Mouse (Mus musculus) adrenal gland, postnatal 10 days (tissue): ENCODE data around the gene Psrc1. TPM values are rescaled to one million over a fixed set of nuclear protein-coding genes. Genes with fewer than 3 reads are reported as not detected.
A peak's percentile ranks its signal among the peaks of the same experiment; 100 is the strongest.

Experiments
- DNase-seq: peaks from one replicate; pipeline ENCODE4 v3.0.0; 2021; ENCODE audit warnings: mixed read lengths
- long read RNA-seq, 2 experiments: library from polyadenylated mRNA; stranded (forward); transcript quantifications; one replicate each; pipeline ENCODE4 v2.0.0; 2021
- total RNA-seq, 2 experiments: library from RNA; stranded (reverse); gene quantifications; 2 replicates each; pipeline ENCODE4 v1.2.3; 2021

The Psrc1 gene
- total RNA-seq: 1 to 10 TPM; 6.0 to 6.4 TPM
- long read RNA-seq, experiment 1, partial matches to known transcripts: 1 of 6 reads
- long read RNA-seq, experiment 1, other reads (novel, unspliced or antisense): 1 of 6 reads
- long read RNA-seq, experiment 2, partial matches to known transcripts: 1 of 4 reads
- long read RNA-seq, experiment 2, other reads (novel, unspliced or antisense): 0 of 4 reads

GRCm38 (mm10) chr3:108383485-108384354, at the start of gene Psrc1:
Psrc1 (plus strand) TSS chr3:108383839.
- DNase-seq: peak; percentile 94

GRCm38 (mm10) chr3:108336878-108337277, 46.8 kb upstream of the Psrc1 start:
- no peak for DNase-seq

GRCm38 (mm10) chr3:108341040-108341439, 42.6 kb upstream of the Psrc1 start:
- DNase-seq: no peak

GRCm38 (mm10) chr3:108342185-108342584, 41.5 kb upstream of the Psrc1 start:
- DNase-seq: no peak

- no peak for DNase-seq
These were observed 37.8 kb upstream of the Psrc1 start for GRCm38 (mm10) chr3:108345855-108346254.

GRCm38 (mm10) chr3:108348376-108348775, 35.3 kb upstream of the Psrc1 start:
- DNase-seq: no peak

GRCm38 (mm10) chr3:108355245-108355644, 28.4 kb upstream of the Psrc1 start:
- no peak for DNase-seq

- DNase-seq: no peak
These were observed 26.6 kb upstream of the Psrc1 start for GRCm38 (mm10) chr3:108357051-108357450.

- DNase-seq: no peak
These were observed 25.2 kb upstream of the Psrc1 start for GRCm38 (mm10) chr3:108358445-108358844.

GRCm38 (mm10) chr3:108360894-108361293, 22.7 kb upstream of the Psrc1 start:
- DNase-seq: no peak

GRCm38 (mm10) chr3:108363626-108364025, 20.0 kb upstream of the Psrc1 start:
- no peak for DNase-seq

GRCm38 (mm10) chr3:108364270-108364995, 19.2 kb upstream of the Psrc1 start, which contains the start of gene Mybphl:
Mybphl (plus strand) TSS chr3:108364911.
- no peak for DNase-seq

- DNase-seq: no peak
These were observed 16.5 kb upstream of the Psrc1 start for GRCm38 (mm10) chr3:108367173-108367572.

GRCm38 (mm10) chr3:108367828-108368227, 15.8 kb upstream of the Psrc1 start:
- DNase-seq: no peak

- no peak for DNase-seq
These were observed 14.9 kb upstream of the Psrc1 start for GRCm38 (mm10) chr3:108368721-108369120.

- DNase-seq: peak; percentile 43
These were observed 11.4 kb upstream of the Psrc1 start for GRCm38 (mm10) chr3:108372274-108372673.

GRCm38 (mm10) chr3:108372691-108373090, 10.9 kb upstream of the Psrc1 start:
- DNase-seq: no peak

- no peak for DNase-seq
These were observed 4.6 kb upstream of the Psrc1 start for GRCm38 (mm10) chr3:108378875-108379663.

- no peak for DNase-seq
These were observed 2.9 kb upstream of the Psrc1 start for GRCm38 (mm10) chr3:108380695-108381094.

GRCm38 (mm10) chr3:108381945-108382875, 1.4 kb upstream of the Psrc1 start:
- DNase-seq: no peak

GRCm38 (mm10) chr3:108384425-108384824, 786 bp downstream of the Psrc1 start:
- DNase-seq: no peak
